Mouse (Mus musculus) intestine, embryonic 14.5 days (tissue): ENCODE data around the gene 6430571L13Rik. TPM values are rescaled to one million over a fixed set of nuclear protein-coding genes. Genes with fewer than 3 reads are reported as not detected.

Experiments used
- ATAC-seq: fragments of 200-750 bp; cut with Nextera tagmentation; replicated peaks from 2 replicates; pipeline ENCODE4 v1.8.0; 2017; ENCODE audit warnings: low read depth, moderate number of reproducible peaks, moderate TSS enrichment, moderate library complexity; ENCODE audit not compliant: low FRiP score, low TSS enrichment
- DNase-seq: peaks from one replicate; pipeline ENCODE4 v3.0.0-alpha.2; 2018; ENCODE audit warnings: low spot score
- H3K27ac ChIP-seq: fragments of 300-500 bp; sonication (generic); 2 replicates; pipeline ENCODE4 v1.5.1; 2014; ENCODE audit warnings: low read depth, mild to moderate bottlenecking, control low read depth
- H3K27me3 ChIP-seq: fragments of 300-500 bp; sonication (generic); replicated peaks from 2 replicates; pipeline ENCODE4 v1.6.1; 2014; ENCODE audit warnings: low read length, control low read depth; ENCODE audit not compliant: control insufficient read depth, insufficient read depth
- H3K36me3 ChIP-seq: fragments of 300-500 bp; sonication (generic); 2 replicates; pipeline ENCODE4 v1.6.1; 2014; ENCODE audit warnings: low read length, control low read depth; ENCODE audit not compliant: control insufficient read depth, insufficient read depth
- H3K4me1 ChIP-seq: fragments of 300-500 bp; sonication (generic); replicated peaks from 2 replicates; pipeline ENCODE4 v1.6.1; 2014; ENCODE audit warnings: low read length, control low read depth, mixed read lengths; ENCODE audit not compliant: control insufficient read depth, insufficient read depth
- H3K4me2 ChIP-seq: fragments of 300-500 bp; sonication (generic); 2 replicates; pipeline ENCODE4 v1.6.1; 2014; ENCODE audit warnings: low read length
- H3K4me3 ChIP-seq: fragments of 300-500 bp; sonication (generic); 2 replicates; pipeline ENCODE4 v1.5.1; 2014; ENCODE audit warnings: low read depth, low read length, control low read depth, mixed read lengths
- H3K9ac ChIP-seq: fragments of 300-500 bp; sonication (generic); 2 replicates; pipeline ENCODE4 v1.6.1; 2014; ENCODE audit warnings: mild to moderate bottlenecking, low read length
- H3K9me3 ChIP-seq: fragments of 300-500 bp; sonication (generic); 2 replicates; pipeline ENCODE4 v1.6.1; 2016; ENCODE audit warnings: low read length, control low read depth; ENCODE audit not compliant: control insufficient read depth
- WGBS: fragments of 180-500 bp; shearing (Covaris S2); extraction: QIAGEN DNeasy Blood & Tissue Kit; methylation state at CpG from one replicate; pipeline ENCODE4 v1.1.7; 2014; 5-methylcytosine and 5-hydroxymethylcytosine counted together
- polyA plus RNA-seq: library from polyadenylated mRNA; unstranded; fragments of >200 nt; fragmentation: Nextera tagmentation; extraction: Ambion mirVana; gene quantifications from 2 replicates; pipeline ENCODE4 v1.2.1, GENCODE M21; 2014

The 6430571L13Rik gene
- polyA plus RNA-seq, 1 experiment from 2014 or later = 0.31 TPM

- H3K36me3 ChIP-seq = peaks cover 13% of the 10 kb centered on the region
- no peak overlapping the region for H3K9ac ChIP-seq
- WGBS = 89% methylated on average over 16 of the region's 16 CpGs
- no peaks in the 10 kb centered on the region for H3K4me1 ChIP-seq
- no peak for DNase-seq
- H3K9me3 ChIP-seq = no peaks in the 10 kb centered on the region
- H3K4me2 ChIP-seq = no peak overlapping the region
- no peak overlapping the region for H3K27ac ChIP-seq
- no peaks in the 10 kb centered on the region for H3K27me3 ChIP-seq
- ATAC-seq = no peak
- H3K4me3 ChIP-seq = no peak overlapping the region
Observed at GRCm38 (mm10) chr9:107327879-107328620, 12.4 kb upstream of the 6430571L13Rik start.

GRCm38 (mm10) chr9:107330791-107331190 is 9.6 kb upstream of the 6430571L13Rik start:
- H3K36me3 ChIP-seq = peaks cover 17% of the 10 kb centered on the region
- H3K9me3 ChIP-seq = no peaks in the 10 kb centered on the region
- no peak overlapping the region for H3K4me3 ChIP-seq
- H3K4me1 ChIP-seq = no peaks in the 10 kb centered on the region
- H3K9ac ChIP-seq = no peak overlapping the region
- no peak for ATAC-seq
- 81% methylated on average over 6 of the region's 6 CpGs for WGBS
- no peaks in the 10 kb centered on the region for H3K27me3 ChIP-seq
- H3K4me2 ChIP-seq = no peak overlapping the region
- DNase-seq = no peak
- no peak overlapping the region for H3K27ac ChIP-seq

- Histone ChIP-seq H3K27ac (no peak overlapping the region), H3K4me1 (peaks cover 7% of the 10 kb centered on the region; the same call in 1 of the 2 replicates), H3K4me2 (no peak overlapping the region), H3K36me3 (peaks cover 10% of the 10 kb centered on the region; the same call in 1 of the 2 replicates), H3K27me3 (no peaks in the 10 kb centered on the region), H3K9me3 (no peaks in the 10 kb centered on the region), H3K9ac (no peak overlapping the region), H3K4me3 (no peak overlapping the region)
- 61% methylated on average over 2 of the region's 2 CpGs for WGBS
- ATAC-seq = no peak
- DNase-seq = no peak
Observed at GRCm38 (mm10) chr9:107333686-107334085, 6.7 kb upstream of the 6430571L13Rik start.

GRCm38 (mm10) chr9:107334356-107334755 is 6.0 kb upstream of the 6430571L13Rik start:
- H3K9ac ChIP-seq = no peak overlapping the region
- WGBS = 86% methylated on average over 6 of the region's 6 CpGs
- no peak for ATAC-seq

GRCm38 (mm10) chr9:107335046-107335445 is 5.4 kb upstream of the 6430571L13Rik start:
- Histone ChIP-seq H3K9me3 (no peaks in the 10 kb centered on the region), H3K4me3 (no peak overlapping the region), H3K36me3 (peaks cover 10% of the 10 kb centered on the region; the same call in 1 of the 2 replicates), H3K9ac (no peak overlapping the region), H3K4me1 (peaks cover 10% of the 10 kb centered on the region; the same call in 1 of the 2 replicates), H3K27ac (no peak overlapping the region), H3K4me2 (no peak overlapping the region), H3K27me3 (no peaks in the 10 kb centered on the region)
- ATAC-seq (no peak), DNase-seq (no peak)
- WGBS = 87% methylated on average over 5 of the region's 5 CpGs

More at GRCm38 (mm10) chr9:107334356-107334755, 6.0 kb upstream of the 6430571L13Rik start:
- Histone ChIP-seq H3K27me3 (no peaks in the 10 kb centered on the region), H3K4me3 (no peak overlapping the region), H3K4me2 (no peak overlapping the region), H3K4me1 (peaks cover 10% of the 10 kb centered on the region; the same call in 1 of the 2 replicates), H3K36me3 (peaks cover 10% of the 10 kb centered on the region; the same call in 1 of the 2 replicates), H3K9me3 (no peaks in the 10 kb centered on the region), H3K27ac (no peak overlapping the region)
- no peak for DNase-seq

GRCm38 (mm10) chr9:107335909-107336308 is 4.5 kb upstream of the 6430571L13Rik start:
- Histone ChIP-seq H3K27me3 (0 out of 2 replicates have a peak, but pooled peaks cover under 1% of the 10 kb centered on the region), H3K4me2 (no peak overlapping the region), H3K4me3 (no peak overlapping the region), H3K4me1 (peaks cover 12% of the 10 kb centered on the region), H3K36me3 (peaks cover 10% of the 10 kb centered on the region; the same call in 1 of the 2 replicates), H3K9ac (no peak overlapping the region), H3K9me3 (no peaks in the 10 kb centered on the region), H3K27ac (no peak overlapping the region)
- ATAC-seq (no peak), DNase-seq (peak; percentile 75)
- WGBS = 12% methylated on average over 5 of the region's 5 CpGs

- no peak overlapping the region for H3K9ac ChIP-seq
- H3K9me3 ChIP-seq = no peaks in the 10 kb centered on the region
- H3K27me3 ChIP-seq = 0 out of 2 replicates have a peak, but pooled peaks cover 4% of the 10 kb centered on the region
- H3K4me1 ChIP-seq = peaks cover 13% of the 10 kb centered on the region
- no peak overlapping the region for H3K4me3 ChIP-seq
- ATAC-seq (no peak), DNase-seq (no peak)
- H3K27ac ChIP-seq = no peak overlapping the region
- WGBS = 87% methylated on average over 6 of the region's 6 CpGs
- no peak overlapping the region for H3K4me2 ChIP-seq
- H3K36me3 ChIP-seq = peaks cover 10% of the 10 kb centered on the region; the same call in 1 of the 2 replicates
Observed at GRCm38 (mm10) chr9:107336386-107336785, 4.0 kb upstream of the 6430571L13Rik start.

GRCm38 (mm10) chr9:107338172-107338883 is 2.1 kb upstream of the 6430571L13Rik start, which contains the start of gene Hemk1:
TSS of gene Hemk1 (minus strand) at chr9:107338350.
- no peaks in the 10 kb centered on the region for H3K9me3 ChIP-seq
- H3K27ac ChIP-seq = peak within 1 kb of the TSS; percentile 51; the same call in 1 of the 2 replicates
- H3K36me3 ChIP-seq = 0 out of 2 replicates have a peak, but pooled peaks cover 4% of the 10 kb centered on the region
- ATAC-seq (peak; percentile 77), DNase-seq (peak; percentile 90)
- peaks cover 13% of the 10 kb centered on the region; the same call in 1 of the 2 replicates for H3K27me3 ChIP-seq
- H3K4me3 ChIP-seq = peak within 1 kb of the TSS; percentile 68
- 4% methylated on average over 30 of the region's 30 CpGs for WGBS
- H3K9ac ChIP-seq = peak within 1 kb of the TSS; percentile 72
- peaks cover 13% of the 10 kb centered on the region for H3K4me1 ChIP-seq
- peak within 1 kb of the TSS; percentile 78 for H3K4me2 ChIP-seq
